Mouse (Mus musculus): ENCODE measurements at regions not wholly inside any gene's neighbourhood (a gene's known extent, or its start where the extent isn't known, plus 50 kb on each side); places are given as distances from the start of the nearest gene placed in this dataset.

DNA sequence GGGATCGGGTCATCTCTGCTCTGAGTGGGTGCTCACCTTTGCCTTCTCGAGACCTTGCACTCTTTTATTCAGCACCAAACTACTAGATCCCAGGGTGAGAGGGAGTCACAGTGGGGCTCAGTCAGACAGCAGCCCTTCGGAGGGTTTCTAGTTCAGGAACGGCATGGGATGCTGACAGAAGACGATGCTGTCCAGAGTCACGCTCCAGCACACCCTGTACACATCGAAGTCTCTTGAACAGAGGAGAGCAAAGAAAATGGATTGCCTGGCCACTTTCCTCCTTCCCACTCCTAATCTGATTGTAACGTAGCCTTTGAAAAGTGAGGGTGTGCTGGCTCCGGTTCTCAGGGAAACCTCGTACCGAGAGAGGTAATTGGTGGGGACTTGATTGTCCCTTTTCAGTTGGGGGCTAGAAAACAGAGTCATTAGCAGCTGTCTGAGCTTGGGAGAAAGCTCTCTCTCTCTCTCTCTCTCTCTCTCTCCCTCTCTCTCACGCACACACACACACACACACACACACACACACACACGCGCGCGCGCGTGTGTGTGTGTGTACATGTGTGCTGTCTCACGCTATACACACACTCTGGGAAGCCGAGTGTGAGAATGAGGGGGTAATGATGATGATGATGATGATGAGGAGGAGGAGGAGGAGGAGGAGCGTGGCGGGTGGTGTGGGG lies 61.9 kb upstream of the Unc5b start:
- no peak for TF ChIP-seq CTCF (IDR thresholded peaks at IDR 0.05; ENCODE audit: low read depth)
- TF ChIP-seq EP300 (IDR thresholded peaks at IDR 0.05; ENCODE audit: low read depth) = no peak

Measured in liver, postnatal 0 days (tissue).